Mouse (Mus musculus) kidney, postnatal 14 days (tissue): ENCODE data around the gene Lgals9.

Experiments
- DNase-seq: peaks from one replicate; pipeline ENCODE4 v3.0.0; 2022; ENCODE audit warnings: mixed read lengths

The Lgals9 gene

GRCm38 (mm10) chr11:78973381-78974150 lies 11.2 kb downstream of the Lgals9 start:
- DNase-seq = peak; percentile 50

GRCm38 (mm10) chr11:78972811-78973351 lies 11.9 kb downstream of the Lgals9 start:
- no peak for DNase-seq

- no peak for DNase-seq
These were observed 12.4 kb downstream of the Lgals9 start for GRCm38 (mm10) chr11:78972328-78972727.

GRCm38 (mm10) chr11:78971746-78972145 lies 13.0 kb downstream of the Lgals9 start:
- no peak for DNase-seq

- no peak for DNase-seq
These were observed 13.7 kb downstream of the Lgals9 start for GRCm38 (mm10) chr11:78971096-78971495.

GRCm38 (mm10) chr11:78968121-78968520 lies 16.6 kb downstream of the Lgals9 start:
- no peak for DNase-seq

GRCm38 (mm10) chr11:78967371-78967770 lies 17.4 kb downstream of the Lgals9 start:
- peak; percentile 44 for DNase-seq

GRCm38 (mm10) chr11:78961221-78961620 lies 23.5 kb downstream of the Lgals9 start:
- no peak for DNase-seq

- DNase-seq = peak; percentile 47
These were observed 24.8 kb downstream of the Lgals9 start for GRCm38 (mm10) chr11:78959841-78960520.

- no peak for DNase-seq
These were observed 25.4 kb downstream of the Lgals9 start for GRCm38 (mm10) chr11:78959367-78959766.

GRCm38 (mm10) chr11:78956260-78956659 lies 28.5 kb downstream of the Lgals9 start:
- DNase-seq = peak; percentile 80

GRCm38 (mm10) chr11:78952467-78952866 lies 32.3 kb downstream of the Lgals9 start:
- DNase-seq = peak; percentile 42

- DNase-seq = no peak
These were observed 34.4 kb downstream of the Lgals9 start for GRCm38 (mm10) chr11:78950365-78950764.

- DNase-seq = no peak
These were observed 41.7 kb downstream of the Lgals9 start for GRCm38 (mm10) chr11:78943083-78943482.

- peak; percentile 25 for DNase-seq
These were observed 49.6 kb downstream of the Lgals9 start for GRCm38 (mm10) chr11:78935178-78935577.

GRCm38 (mm10) chr11:78934727-78935126 lies 50.0 kb downstream of the Lgals9 start:
- DNase-seq = no peak

GRCm38 (mm10) chr11:78934307-78934706 lies 50.4 kb downstream of the Lgals9 start:
- no peak for DNase-seq

GRCm38 (mm10) chr11:78929345-78929744 lies 55.4 kb downstream of the Lgals9 start:
- peak; percentile 75 for DNase-seq

- peak; percentile 59 for DNase-seq
These were observed 59.8 kb downstream of the Lgals9 start for GRCm38 (mm10) chr11:78924916-78925315.

- DNase-seq = peak; percentile 9
These were observed 60.6 kb downstream of the Lgals9 start for GRCm38 (mm10) chr11:78924111-78924510.

- DNase-seq = peak; percentile 46
These were observed 61.9 kb downstream of the Lgals9 start for GRCm38 (mm10) chr11:78922678-78923407.

- DNase-seq = no peak
These were observed 64.3 kb downstream of the Lgals9 start, which contains the start of gene Nos2 for GRCm38 (mm10) chr11:78920411-78920939. Nos2 (plus strand) TSS chr11:78920787.

- DNase-seq = no peak
These were observed 65.0 kb downstream of the Lgals9 start for GRCm38 (mm10) chr11:78919745-78920144.
